In the genomic region with DNA sequence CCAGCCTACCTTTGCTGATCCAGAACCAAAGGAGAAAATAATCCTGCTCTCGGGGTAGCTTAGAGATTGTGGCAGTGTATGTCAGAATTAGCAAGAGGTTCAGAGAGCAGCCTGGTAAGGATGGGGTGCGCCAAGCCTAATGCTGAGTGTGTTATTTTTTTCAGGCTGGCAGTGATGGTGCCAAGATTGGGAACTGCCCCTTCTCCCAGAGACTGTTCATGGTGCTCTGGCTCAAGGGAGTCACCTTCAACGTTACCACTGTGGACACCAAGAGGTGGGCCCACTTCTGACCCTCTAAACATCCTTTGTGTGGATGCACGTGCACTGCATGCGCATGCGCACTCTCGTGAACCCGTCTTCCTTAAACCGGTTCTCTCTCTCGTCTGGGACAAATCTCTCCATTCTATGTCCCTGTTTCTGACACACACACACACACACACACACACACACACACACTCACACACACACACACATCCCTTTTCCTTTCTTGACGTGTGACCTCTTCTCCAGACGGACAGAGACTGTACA, we compare ENCODE assay signal across 8 mouse cellular contexts. TPM values are rescaled to one million over a fixed set of nuclear protein-coding genes. Genes with fewer than 3 reads are reported as not detected.
DNase-seq lines count a peak whose midpoint lies in the region; ATAC-seq and TF ChIP-seq lines count a peak whose summit lies in the region.

No protein-coding gene starts in this region.

- no peaks in the 10 kb centered on the region for H3K9me3 ChIP-seq in embryonic facial prominence, embryonic 12.5 days
- 0 out of 2 replicates have a peak, but pooled peaks cover 4% of the 10 kb centered on the region for H3K9me3 ChIP-seq in intestine, embryonic 15.5 days
- H3K9me3 ChIP-seq in neural tube, embryonic 13.5 days: no peaks in the 10 kb centered on the region

- peaks cover 37% of the 10 kb centered on the region for H3K4me1 ChIP-seq in embryonic facial prominence, embryonic 12.5 days
- peaks cover 33% of the 10 kb centered on the region for H3K4me1 ChIP-seq in intestine, embryonic 15.5 days (replicated peaks)
- peaks cover 44% of the 10 kb centered on the region for H3K4me1 ChIP-seq in neural tube, embryonic 13.5 days (replicated peaks)

- WGBS in embryonic facial prominence, embryonic 12.5 days: 75% methylated on average over 12 of the region's 12 CpGs
- 73% methylated on average over 12 of the region's 12 CpGs for WGBS in intestine, embryonic 15.5 days
- WGBS in neural tube, embryonic 13.5 days: 86% methylated on average over 12 of the region's 12 CpGs

- no peak for DNase-seq in layer of hippocampus, adult 2 months (ENCODE audit: low spot score in 2 of 2)
- no peak for DNase-seq in layer of hippocampus, adult 8-10 months (ENCODE audit: low spot score in 2 of 2)
- no peak for DNase-seq in ovary, adult 18-20 months (ENCODE audit: low spot score)
- DNase-seq in cerebellum, postnatal 14 days: no peak
- DNase-seq in ovary, postnatal 36 days (ENCODE audit: low spot score): no peak

- no peaks in the 10 kb centered on the region for H3K27me3 ChIP-seq in embryonic facial prominence, embryonic 12.5 days
- no peaks in the 10 kb centered on the region for H3K27me3 ChIP-seq in intestine, embryonic 15.5 days (replicated peaks)
- H3K27me3 ChIP-seq in neural tube, embryonic 13.5 days: no peaks in the 10 kb centered on the region

- H3K27ac ChIP-seq in layer of hippocampus, adult 2 months: peak overlapping the region; percentile 82; the same call in 1 of the 2 replicates
- peak overlapping the region; percentile 98 for H3K27ac ChIP-seq in embryonic facial prominence, embryonic 12.5 days
- H3K27ac ChIP-seq in intestine, embryonic 15.5 days: peak overlapping the region; percentile 97
- peak overlapping the region; percentile 95 for H3K27ac ChIP-seq in neural tube, embryonic 13.5 days (replicated peaks)

- H3K9ac ChIP-seq in embryonic facial prominence, embryonic 12.5 days: peak overlapping the region; percentile 83
- peak overlapping the region; percentile 73 for H3K9ac ChIP-seq in intestine, embryonic 15.5 days
- peak overlapping the region; percentile 78 for H3K9ac ChIP-seq in neural tube, embryonic 13.5 days

- H3K4me2 ChIP-seq in embryonic facial prominence, embryonic 12.5 days (replicated peaks): peak overlapping the region; percentile 92
- peak overlapping the region; percentile 99 for H3K4me2 ChIP-seq in intestine, embryonic 15.5 days (replicated peaks)
- H3K4me2 ChIP-seq in neural tube, embryonic 13.5 days: peak overlapping the region; percentile 64

- peaks cover 40% of the 10 kb centered on the region for H3K36me3 ChIP-seq in embryonic facial prominence, embryonic 12.5 days
- H3K36me3 ChIP-seq in intestine, embryonic 15.5 days: peaks cover 24% of the 10 kb centered on the region
- peaks cover 23% of the 10 kb centered on the region for H3K36me3 ChIP-seq in neural tube, embryonic 13.5 days

- H3K4me3 ChIP-seq in layer of hippocampus, adult 2 months: no peak overlapping the region
- H3K4me3 ChIP-seq in embryonic facial prominence, embryonic 12.5 days: peak overlapping the region; percentile 62
- peak overlapping the region; percentile 61 for H3K4me3 ChIP-seq in intestine, embryonic 15.5 days (replicated peaks)
- H3K4me3 ChIP-seq in neural tube, embryonic 13.5 days: peak overlapping the region; percentile 45

- no peak for TF ChIP-seq CTCF in layer of hippocampus, adult 2 months (conservative IDR thresholded peaks at IDR 0.05)

- no peak for ATAC-seq in embryonic facial prominence, embryonic 12.5 days (ENCODE audit: insufficient number of reproducible peaks, insufficient read depth, low FRiP score, low TSS enrichment)
- no peak for ATAC-seq in intestine, embryonic 15.5 days
- no peak for ATAC-seq in neural tube, embryonic 13.5 days (ENCODE audit: low read depth)

RNA-seq across cellular contexts. Expression of a gene that starts 2.6 kb away (rescaled TPM):
- total RNA-seq in layer of hippocampus, adult 2 months (2021): 1 to 10 TPM; 9.2 to 9.6 TPM
- total RNA-seq in layer of hippocampus, adult 8-10 months (2022): 10 to 100 TPM in 2 of 4 experiments, 1 to 10 TPM in 2; 9.2 to 27.8 (median 15.9) TPM
- polyA plus RNA-seq in embryonic facial prominence, embryonic 12.5 days (2016; fragmentation: Nextera tagmentation; extraction: Ambion mirVana): 205 and 211 TPM in 2 replicates
- 385 and 387 TPM in 2 replicates for polyA plus RNA-seq in intestine, embryonic 15.5 days (2015; fragmentation: Nextera tagmentation; extraction: Ambion mirVana)
- 132 and 145 TPM in 2 replicates for polyA plus RNA-seq in neural tube, embryonic 13.5 days (2015; fragmentation: Nextera tagmentation; extraction: Ambion mirVana)

RNA-seq across cellular contexts. Expression of a gene that starts 5.8 kb away (rescaled TPM):
- 1 to 10 TPM in 1 of 2 experiments, under 1 TPM in 1; 0.26 to 1.1 TPM for total RNA-seq in layer of hippocampus, adult 2 months (2021)
- total RNA-seq in layer of hippocampus, adult 8-10 months (2022): 1 to 10 TPM; 1.1 to 2.1 (median 1.4) TPM
- polyA plus RNA-seq in embryonic facial prominence, embryonic 12.5 days (2016; fragmentation: Nextera tagmentation; extraction: Ambion mirVana): 3.7 and 4.2 TPM in 2 replicates
- 3.0 and 3.1 TPM in 2 replicates for polyA plus RNA-seq in intestine, embryonic 15.5 days (2015; fragmentation: Nextera tagmentation; extraction: Ambion mirVana)
- polyA plus RNA-seq in neural tube, embryonic 13.5 days (2015; fragmentation: Nextera tagmentation; extraction: Ambion mirVana): 2.8 and 3.1 TPM in 2 replicates

RNA-seq across cellular contexts. Expression of a gene that starts 6.5 kb away (rescaled TPM):
- total RNA-seq in layer of hippocampus, adult 2 months (2021): 10 to 100 TPM; 13.7 to 15.8 TPM
- 10 to 100 TPM in 3 of 4 experiments, 1 to 10 TPM in 1; 8.8 to 20.3 (median 14.9) TPM for total RNA-seq in layer of hippocampus, adult 8-10 months (2022)
- 471 and 492 TPM in 2 replicates for polyA plus RNA-seq in embryonic facial prominence, embryonic 12.5 days (2016; fragmentation: Nextera tagmentation; extraction: Ambion mirVana)
- 185 and 190 TPM in 2 replicates for polyA plus RNA-seq in intestine, embryonic 15.5 days (2015; fragmentation: Nextera tagmentation; extraction: Ambion mirVana)
- polyA plus RNA-seq in neural tube, embryonic 13.5 days (2015; fragmentation: Nextera tagmentation; extraction: Ambion mirVana): 417 and 431 TPM in 2 replicates

RNA-seq across cellular contexts. Expression of a gene that starts 12.9 kb away (rescaled TPM):
- total RNA-seq in layer of hippocampus, adult 2 months (2021): not detected
- not detected for total RNA-seq in layer of hippocampus, adult 8-10 months (2022)
- polyA plus RNA-seq in embryonic facial prominence, embryonic 12.5 days (2016; fragmentation: Nextera tagmentation; extraction: Ambion mirVana): not detected in 2 replicates
- polyA plus RNA-seq in intestine, embryonic 15.5 days (2015; fragmentation: Nextera tagmentation; extraction: Ambion mirVana): not detected in 2 replicates
- polyA plus RNA-seq in neural tube, embryonic 13.5 days (2015; fragmentation: Nextera tagmentation; extraction: Ambion mirVana): 0.54 TPM in 1 of 2 replicates, not detected in the other

RNA-seq across cellular contexts. Expression of a gene that starts 13.6 kb away (rescaled TPM):
- not detected for total RNA-seq in layer of hippocampus, adult 2 months (2021)
- under 1 TPM in 1 of 4 experiments, not detected in 3; 0.48 TPM for total RNA-seq in layer of hippocampus, adult 8-10 months (2022)
- 0.61 and 0.99 TPM in 2 replicates for polyA plus RNA-seq in embryonic facial prominence, embryonic 12.5 days (2016; fragmentation: Nextera tagmentation; extraction: Ambion mirVana)
- polyA plus RNA-seq in intestine, embryonic 15.5 days (2015; fragmentation: Nextera tagmentation; extraction: Ambion mirVana): 0.23 and 0.35 TPM in 2 replicates
- 0.28 and 0.38 TPM in 2 replicates for polyA plus RNA-seq in neural tube, embryonic 13.5 days (2015; fragmentation: Nextera tagmentation; extraction: Ambion mirVana)
